Mouse (Mus musculus) right cerebral cortex, postnatal 4 days (tissue): Measurements from ENCODE around the gene Gucy1a1.

Experiments
- DNase-seq: peaks from one replicate; pipeline ENCODE4 v3.0.0-alpha.2; 2022

Gene Gucy1a1

GRCm38 (mm10) chr3:82074201-82074851 is 71.3 kb downstream of the Gucy1a1 start, which contains the start of gene Gucy1b1:
Gucy1b1 (minus strand) TSS chr3:82074689.
- peak; percentile 72 for DNase-seq

- DNase-seq = peak; percentile 77
Observed at GRCm38 (mm10) chr3:82073741-82074181, 71.8 kb downstream of the Gucy1a1 start.

GRCm38 (mm10) chr3:82067830-82068229 is 77.8 kb downstream of the Gucy1a1 start:
- no peak for DNase-seq

GRCm38 (mm10) chr3:82061402-82062180 is 84.0 kb downstream of the Gucy1a1 start:
- no peak for DNase-seq

GRCm38 (mm10) chr3:82057201-82057600 is 88.4 kb downstream of the Gucy1a1 start:
- no peak for DNase-seq

- no peak for DNase-seq
Observed at GRCm38 (mm10) chr3:82054283-82054974, 91.2 kb downstream of the Gucy1a1 start.

GRCm38 (mm10) chr3:82052029-82052428 is 93.6 kb downstream of the Gucy1a1 start:
- DNase-seq = no peak

- DNase-seq = no peak
Observed at GRCm38 (mm10) chr3:82051468-82051867, 94.1 kb downstream of the Gucy1a1 start.

- DNase-seq = no peak
Observed at GRCm38 (mm10) chr3:82048681-82049080, 96.9 kb downstream of the Gucy1a1 start.

- no peak for DNase-seq
Observed at GRCm38 (mm10) chr3:82048078-82048477, 97.5 kb downstream of the Gucy1a1 start.

- peak; percentile 72 for DNase-seq
Observed at GRCm38 (mm10) chr3:82047100-82047753, 98.4 kb downstream of the Gucy1a1 start.

GRCm38 (mm10) chr3:82046087-82046486 is 99.5 kb downstream of the Gucy1a1 start:
- DNase-seq = peak; percentile 41

- no peak for DNase-seq
Observed at GRCm38 (mm10) chr3:82044902-82045301, 100.7 kb downstream of the Gucy1a1 start.

- DNase-seq = no peak
Observed at GRCm38 (mm10) chr3:82043676-82044075, 101.9 kb downstream of the Gucy1a1 start.
